Mouse (Mus musculus) heart, adult 2 months (tissue): ENCODE measurements at regions not wholly inside any gene's neighbourhood (a gene's known extent, or its start where the extent isn't known, plus 50 kb on each side); places are given as distances from the start of the nearest gene placed in this dataset.

Experiments used
- DNase-seq, 2 experiments: peaks; one replicate each; pipeline ENCODE4 v3.0.0; 2021
- H3K27ac ChIP-seq: fragments of 200-600 bp; 2 replicates; pipeline ENCODE4 v1.8.1; 2022
- H3K27me3 ChIP-seq: fragments of 200-500 bp; 2 replicates; pipeline ENCODE4 v1.6.1; 2012; ENCODE audit warnings: mild to moderate bottlenecking, low read length, inconsistent platforms, mixed read lengths; ENCODE audit not compliant: control insufficient read depth, insufficient read depth
- H3K36me3 ChIP-seq: fragments of 200-500 bp; 2 replicates; pipeline ENCODE4 v1.6.1; 2012; ENCODE audit warnings: low read length, inconsistent platforms; ENCODE audit not compliant: control insufficient read depth, insufficient read depth
- H3K4me1 ChIP-seq: fragments of 200-500 bp; 2 replicates; pipeline ENCODE4 v1.6.1; 2011; ENCODE audit warnings: low read length; ENCODE audit not compliant: control insufficient read depth, insufficient read depth
- H3K4me3 ChIP-seq: fragments of 200-600 bp; 2 replicates; pipeline ENCODE4 v1.8.1; 2022
- H3K79me2 ChIP-seq: fragments of 200-500 bp; replicated peaks from 2 replicates; pipeline ENCODE4 v1.6.1; 2012; ENCODE audit warnings: mild to moderate bottlenecking, inconsistent platforms, low read length, moderate library complexity, mixed read lengths; ENCODE audit not compliant: control insufficient read depth, insufficient read depth
- H3K9ac ChIP-seq: fragments of 200-500 bp; 2 replicates; pipeline ENCODE4 v1.6.1; 2012; ENCODE audit warnings: low read depth, mild to moderate bottlenecking, control low read depth, inconsistent platforms, low read length, mixed read lengths
- CTCF ChIP-seq: fragments of 200-600 bp; IDR thresholded peaks from 2 replicates; pipeline ENCODE4 v1.8.1; 2022; ENCODE audit warnings: antibody characterized with exemption, mild to moderate bottlenecking, moderate library complexity
- EP300 ChIP-seq: fragments of 200-500 bp; IDR thresholded peaks from 2 replicates; pipeline ENCODE4 v1.6.1; 2011; ENCODE audit warnings: low read depth, low read length, control low read depth; ENCODE audit not compliant: insufficient read depth
- POLR2A ChIP-seq: fragments of 200-500 bp; IDR thresholded peaks from 2 replicates; pipeline ENCODE4 v1.6.1; 2011; ENCODE audit warnings: mild to moderate bottlenecking, low read depth, low read length, control low read depth; ENCODE audit not compliant: insufficient read depth
- WGBS: fragments of 180-500 bp; shearing (Covaris S2); methylation state at CpG from one replicate; pipeline ENCODE4 v1.1.7; 2018; 5-methylcytosine and 5-hydroxymethylcytosine counted together
- intact Hi-C: fragments of 180-260 bp; cut with DNase I; formaldehyde crosslinking; loops from one replicate; pipeline ENCODE4 v1.15.1; 2025

GRCm38 (mm10) chr17:4281451-4281850 is 585.4 kb upstream of the Nox3 start:
- H3K4me3 ChIP-seq, result no peak overlapping the region
- 64% methylated on average over 5 of the region's 5 CpGs for WGBS
- no peak for TF ChIP-seq POLR2A
- no peak for TF ChIP-seq EP300
- no peak for TF ChIP-seq CTCF
- H3K36me3 ChIP-seq, result no peaks in the 10 kb centered on the region
- H3K27ac ChIP-seq, result no peak overlapping the region
- peaks cover 1% of the 10 kb centered on the region; the same call in 1 of the 2 replicates for H3K4me1 ChIP-seq
- intact Hi-C loops, result no loop called here
- H3K27me3 ChIP-seq, result no peaks in the 10 kb centered on the region
- DNase-seq, result no peak
- no peaks in the 10 kb centered on the region for H3K79me2 ChIP-seq
- no peak overlapping the region for H3K9ac ChIP-seq

DNA sequence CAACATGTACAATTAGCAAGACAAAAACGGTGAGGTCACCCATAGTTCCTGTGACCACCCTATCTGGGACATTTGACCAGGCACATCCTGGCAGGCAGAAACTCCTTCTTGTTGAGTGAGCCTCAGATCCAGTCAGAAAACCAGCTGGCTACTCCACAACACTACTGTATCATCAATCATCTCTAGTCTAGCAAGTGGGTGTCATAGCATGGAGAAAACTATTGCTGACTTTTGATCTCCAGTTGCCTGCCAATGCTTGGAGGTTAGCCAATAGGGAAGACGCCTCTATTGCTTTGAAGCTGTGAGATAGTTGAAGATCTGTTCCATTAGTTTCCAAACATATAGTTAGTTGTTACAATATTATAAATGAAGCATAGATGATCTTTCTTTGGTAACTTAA is 595.4 kb upstream of the Nox3 start:
- intact Hi-C loops, result loop anchor here (10.0 kb wide), 1 partner anchor 117 kb away; no protein-coding TSS in a partner anchor
- DNase-seq, result no peak
- Histone ChIP-seq H3K4me1 (no peaks in the 10 kb centered on the region), H3K79me2 (no peaks in the 10 kb centered on the region), H3K36me3 (no peaks in the 10 kb centered on the region), H3K27me3 (no peaks in the 10 kb centered on the region), H3K4me3 (no peak overlapping the region), H3K27ac (no peak overlapping the region), H3K9ac (no peak overlapping the region)
- no peak for TF ChIP-seq CTCF
- no peak for TF ChIP-seq POLR2A
- no peak for TF ChIP-seq EP300
- WGBS, result 72% methylated on average over 2 of the region's 2 CpGs

GRCm38 (mm10) chr17:4296521-4297155 is 600.6 kb upstream of the Nox3 start:
- no peaks in the 10 kb centered on the region; the same call in 1 of the 2 replicates for H3K4me1 ChIP-seq
- H3K9ac ChIP-seq, result no peak overlapping the region
- no peaks in the 10 kb centered on the region for H3K36me3 ChIP-seq
- intact Hi-C loops, result loop anchor here (10.0 kb wide), 1 partner anchor 122 kb away; no protein-coding TSS in a partner anchor
- no peak overlapping the region for H3K27ac ChIP-seq
- DNase-seq, result peak; percentile 11 to 37
- H3K27me3 ChIP-seq, result no peaks in the 10 kb centered on the region
- no peak overlapping the region for H3K4me3 ChIP-seq
- 70% methylated on average over 6 of the region's 6 CpGs for WGBS
- no peak for TF ChIP-seq CTCF
- H3K79me2 ChIP-seq, result no peaks in the 10 kb centered on the region

DNA sequence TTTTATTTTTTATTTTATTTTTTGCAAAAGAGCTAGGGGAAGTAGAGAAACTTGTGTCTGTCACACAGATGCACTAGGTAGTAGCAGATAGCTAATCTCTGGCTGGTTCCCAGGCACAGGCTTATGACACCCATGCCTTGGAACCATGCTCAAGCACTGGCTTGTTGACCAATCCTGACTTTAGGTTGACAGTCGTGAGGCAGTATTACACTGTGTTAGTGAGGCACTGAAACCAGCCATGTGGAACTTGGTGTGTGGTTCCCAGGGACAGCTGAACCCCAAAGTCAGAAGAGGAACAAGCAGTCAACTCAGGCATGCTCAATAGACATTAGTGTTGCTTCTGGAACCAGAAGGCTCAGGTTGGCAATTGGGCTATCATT is 601.1 kb upstream of the Nox3 start:
- TF ChIP-seq POLR2A (no peak), EP300 (no peak), CTCF (no peak)
- Histone ChIP-seq H3K27me3 (no peaks in the 10 kb centered on the region), H3K36me3 (no peaks in the 10 kb centered on the region), H3K9ac (no peak overlapping the region), H3K27ac (no peak overlapping the region), H3K79me2 (no peaks in the 10 kb centered on the region), H3K4me1 (no peaks in the 10 kb centered on the region; the same call in 1 of the 2 replicates), H3K4me3 (no peak overlapping the region)
- 57% methylated on average over 1 of the region's 1 CpGs for WGBS
- DNase-seq, result peak; percentile 7 to 23
- intact Hi-C loops, result loop anchor here (10.0 kb wide), 1 partner anchor 122 kb away; no protein-coding TSS in a partner anchor

GRCm38 (mm10) chr17:4301142-4301853 is 605.2 kb upstream of the Nox3 start:
- WGBS, result 65% methylated on average over 12 of the region's 12 CpGs
- Histone ChIP-seq H3K27ac (no peak overlapping the region), H3K4me1 (no peaks in the 10 kb centered on the region; the same call in 1 of the 2 replicates), H3K9ac (no peak overlapping the region), H3K4me3 (no peak overlapping the region), H3K36me3 (no peaks in the 10 kb centered on the region), H3K79me2 (no peaks in the 10 kb centered on the region), H3K27me3 (no peaks in the 10 kb centered on the region)
- DNase-seq, result peak in 1 of 2 experiments; percentile 3
- intact Hi-C loops, result no loop called here
- TF ChIP-seq POLR2A (no peak), CTCF (0 out of 2 replicates have a peak, but pooled peaks have one; percentile 7)

- intact Hi-C loops, result no loop called here
- Histone ChIP-seq H3K4me3 (no peak overlapping the region), H3K4me1 (no peaks in the 10 kb centered on the region), H3K79me2 (no peaks in the 10 kb centered on the region), H3K9ac (no peak overlapping the region), H3K27me3 (no peaks in the 10 kb centered on the region), H3K27ac (no peak overlapping the region), H3K36me3 (no peaks in the 10 kb centered on the region)
- no peak for DNase-seq
- 49% methylated on average over 4 of the region's 4 CpGs for WGBS
- TF ChIP-seq POLR2A, result no peak
- TF ChIP-seq EP300, result no peak
- TF ChIP-seq CTCF, result no peak
Measured at GRCm38 (mm10) chr17:4311785-4312379, 615.8 kb upstream of the Nox3 start.
